Mouse (Mus musculus): ENCODE data around the gene Nom1. TPM values are rescaled to one million over a fixed set of nuclear protein-coding genes. Genes with fewer than 3 reads are reported as not detected.

Nom1 gene
- polyA plus RNA-seq, 1 experiment = 7.1 TPM

- Histone ChIP-seq H3K4me3 (replicated peaks; ENCODE audit: extremely low read depth, low read depth, low read length) (no peak overlapping the region), H3K4me1 (ENCODE audit: control insufficient read depth, insufficient read depth, low read length) (no peaks in the 10 kb centered on the region; the same call in none of the 2 replicates)
- no peak for DNase-seq
- TF ChIP-seq POLR2A (IDR thresholded peaks at IDR 0.05; ENCODE audit: borderline replicate concordance, extremely low read depth, low read depth, low read length) = no peak
- TF ChIP-seq CTCF (IDR thresholded peaks at IDR 0.05; ENCODE audit: insufficient read depth, low read length) = no peak
- 1% methylated on average over 72 of the region's 73 CpGs for WGBS
These were observed 43.2 kb downstream of the Nom1 start for GRCm38 (mm10) chr5:29477474-29478207.

GRCm38 (mm10) chr5:29478208-29479197 lies 44.0 kb downstream of the Nom1 start, which contains the start of gene Mnx1:
Gene Mnx1, minus strand, starts transcription at chr5:29478470.
- no peak for TF ChIP-seq CTCF (IDR thresholded peaks at IDR 0.05; ENCODE audit: insufficient read depth, low read length)
- no peak for TF ChIP-seq POLR2A (IDR thresholded peaks at IDR 0.05; ENCODE audit: borderline replicate concordance, extremely low read depth, low read depth, low read length)
- Histone ChIP-seq H3K4me1 (ENCODE audit: control insufficient read depth, insufficient read depth, low read length) (no peaks in the 10 kb centered on the region; the same call in none of the 2 replicates), H3K4me3 (replicated peaks; ENCODE audit: extremely low read depth, low read depth, low read length) (no peak within 1 kb of the TSS)
- 2% methylated on average over 65 of the region's 65 CpGs for WGBS
- DNase-seq = no peak

GRCm38 (mm10) chr5:29479198-29479593 lies 44.7 kb downstream of the Nom1 start:
- no peak for DNase-seq
- 2% methylated on average over 14 of the region's 14 CpGs for WGBS
- no peak overlapping the region for H3K4me3 ChIP-seq (replicated peaks; ENCODE audit: extremely low read depth, low read depth, low read length)
- TF ChIP-seq CTCF (IDR thresholded peaks at IDR 0.05; ENCODE audit: insufficient read depth, low read length) = 0 out of 2 replicates have a peak, but pooled peaks have one; percentile 4
- no peak for TF ChIP-seq POLR2A (IDR thresholded peaks at IDR 0.05; ENCODE audit: borderline replicate concordance, extremely low read depth, low read depth, low read length)
- no peaks in the 10 kb centered on the region; the same call in none of the 2 replicates for H3K4me1 ChIP-seq (ENCODE audit: control insufficient read depth, insufficient read depth, low read length)

- H3K4me3 ChIP-seq (replicated peaks; ENCODE audit: extremely low read depth, low read depth, low read length) = no peak overlapping the region
- DNase-seq = no peak
- H3K4me1 ChIP-seq (ENCODE audit: control insufficient read depth, insufficient read depth, low read length) = no peaks in the 10 kb centered on the region
- 10% methylated on average over 4 of the region's 4 CpGs for WGBS
- TF ChIP-seq POLR2A (IDR thresholded peaks at IDR 0.05; ENCODE audit: borderline replicate concordance, extremely low read depth, low read depth, low read length) = no peak
- no peak for TF ChIP-seq CTCF (IDR thresholded peaks at IDR 0.05; ENCODE audit: insufficient read depth, low read length)
These were observed 49.3 kb downstream of the Nom1 start for GRCm38 (mm10) chr5:29483801-29484200.

- 4% methylated on average over 38 of the region's 38 CpGs for WGBS
- no peaks in the 10 kb centered on the region for H3K4me1 ChIP-seq (ENCODE audit: control insufficient read depth, insufficient read depth, low read length)
- TF ChIP-seq CTCF (IDR thresholded peaks at IDR 0.05; ENCODE audit: insufficient read depth, low read length) (no peak), POLR2A (IDR thresholded peaks at IDR 0.05; ENCODE audit: borderline replicate concordance, extremely low read depth, low read depth, low read length) (no peak)
- no peak for DNase-seq
- no peak overlapping the region for H3K4me3 ChIP-seq (replicated peaks; ENCODE audit: extremely low read depth, low read depth, low read length)
These were observed 50.8 kb downstream of the Nom1 start for GRCm38 (mm10) chr5:29484965-29485940.

GRCm38 (mm10) chr5:29485941-29486320 lies 51.5 kb downstream of the Nom1 start:
- 5% methylated on average over 10 of the region's 10 CpGs for WGBS
- TF ChIP-seq POLR2A (IDR thresholded peaks at IDR 0.05; ENCODE audit: borderline replicate concordance, extremely low read depth, low read depth, low read length) = no peak
- TF ChIP-seq CTCF (IDR thresholded peaks at IDR 0.05; ENCODE audit: insufficient read depth, low read length) = no peak
- Histone ChIP-seq H3K4me1 (ENCODE audit: control insufficient read depth, insufficient read depth, low read length) (no peaks in the 10 kb centered on the region), H3K4me3 (replicated peaks; ENCODE audit: extremely low read depth, low read depth, low read length) (no peak overlapping the region)
- no peak for DNase-seq

GRCm38 (mm10) chr5:29487321-29487720 lies 52.9 kb downstream of the Nom1 start:
- 25% methylated on average over 13 of the region's 13 CpGs for WGBS
- Histone ChIP-seq H3K4me1 (ENCODE audit: control insufficient read depth, insufficient read depth, low read length) (no peaks in the 10 kb centered on the region), H3K4me3 (replicated peaks; ENCODE audit: extremely low read depth, low read depth, low read length) (no peak overlapping the region)
- DNase-seq = no peak
- no peak for TF ChIP-seq POLR2A (IDR thresholded peaks at IDR 0.05; ENCODE audit: borderline replicate concordance, extremely low read depth, low read depth, low read length)
- no peak for TF ChIP-seq CTCF (IDR thresholded peaks at IDR 0.05; ENCODE audit: insufficient read depth, low read length)

- Histone ChIP-seq H3K4me3 (replicated peaks; ENCODE audit: extremely low read depth, low read depth, low read length) (no peak overlapping the region), H3K4me1 (ENCODE audit: control insufficient read depth, insufficient read depth, low read length) (no peaks in the 10 kb centered on the region)
- no peak for DNase-seq
- WGBS = 30% methylated on average over 3 of the region's 3 CpGs
- no peak for TF ChIP-seq POLR2A (IDR thresholded peaks at IDR 0.05; ENCODE audit: borderline replicate concordance, extremely low read depth, low read depth, low read length)
- TF ChIP-seq CTCF (IDR thresholded peaks at IDR 0.05; ENCODE audit: insufficient read depth, low read length) = no peak
These were observed 72.5 kb downstream of the Nom1 start for GRCm38 (mm10) chr5:29507013-29507412.

Other genes with a start within 250 kb of the Nom1 start
- gene Rnf32, start 238.7 kb upstream of the Nom1 start, polyA plus RNA-seq (2012; rRNA removed) = 1.4 and 2.9 TPM in 2 replicates
- gene Lmbr1, start 56.3 kb upstream of the Nom1 start, polyA plus RNA-seq (2012; rRNA removed) = 4.1 and 4.5 TPM in 2 replicates
- not detected in 2 replicates for gene Mnx1, start 43.8 kb downstream of the Nom1 start, polyA plus RNA-seq (2012; rRNA removed)
- gene Ube3c, start 134.6 kb downstream of the Nom1 start, polyA plus RNA-seq (2012; rRNA removed) = 8.1 and 13.6 TPM in 2 replicates

All from lung, adult 2 months (tissue).